Mouse (Mus musculus) thymus, adult 2 months (tissue): Measurements from ENCODE around the gene Vps36.

Experiments
- CTCF ChIP-seq: fragments of 200-500 bp; IDR thresholded peaks from 2 replicates; pipeline ENCODE4 v1.5.1; 2012; ENCODE audit warnings: mild to moderate bottlenecking, control low read depth, low read length, moderate library complexity, borderline replicate concordance; ENCODE audit not compliant: control insufficient read depth, poor library complexity, insufficient read depth; ENCODE audit errors: extremely low read depth
- POLR2A ChIP-seq: fragments of 200-500 bp; IDR thresholded peaks from 2 replicates; pipeline ENCODE4 v1.6.1; 2012; ENCODE audit warnings: mild to moderate bottlenecking, low read length, control low read depth, moderate library complexity; ENCODE audit not compliant: control insufficient read depth, poor library complexity, insufficient read depth; ENCODE audit errors: extremely low read depth

- peak; percentile 100 for TF ChIP-seq CTCF
- TF ChIP-seq POLR2A: no peak
Measured at GRCm38 (mm10) chr8:22192660-22193431, at the start of gene Vps36.
